Mouse (Mus musculus) cerebellum, adult 18-20 months (tissue): Measurements from ENCODE around the gene Itgb5.
A peak's percentile ranks its signal among the peaks of the same experiment; 100 is the strongest.

ENCODE experiments used
- DNase-seq, 2 experiments: peaks; one replicate each; pipeline ENCODE4 v3.0.0; 2021

Gene Itgb5

GRCm38 (mm10) chr16:33829301-33829831 lies at the start of gene Itgb5:
Itgb5 (plus strand) TSS chr16:33829665.
- peak; percentile 83 to 87 for DNase-seq

GRCm38 (mm10) chr16:33781789-33782728 lies 47.4 kb upstream of the Itgb5 start:
- no peak for DNase-seq

- no peak for DNase-seq
Observed at GRCm38 (mm10) chr16:33782729-33783091, 46.8 kb upstream of the Itgb5 start.

- no peak for DNase-seq
Observed at GRCm38 (mm10) chr16:33784547-33784946, 44.9 kb upstream of the Itgb5 start.

GRCm38 (mm10) chr16:33785092-33785704 lies 44.3 kb upstream of the Itgb5 start:
- no peak for DNase-seq

- no peak for DNase-seq
Observed at GRCm38 (mm10) chr16:33786657-33787390, 42.6 kb upstream of the Itgb5 start.

- DNase-seq: no peak
Observed at GRCm38 (mm10) chr16:33793846-33794791, 35.3 kb upstream of the Itgb5 start, which contains the start of gene Muc13. Muc13 (plus strand) TSS chr16:33794037.

GRCm38 (mm10) chr16:33795106-33795505 lies 34.4 kb upstream of the Itgb5 start:
- DNase-seq: no peak

GRCm38 (mm10) chr16:33795887-33796286 lies 33.6 kb upstream of the Itgb5 start:
- DNase-seq: no peak

- no peak for DNase-seq
Observed at GRCm38 (mm10) chr16:33796756-33797155, 32.7 kb upstream of the Itgb5 start.

GRCm38 (mm10) chr16:33797860-33798259 lies 31.6 kb upstream of the Itgb5 start:
- peak; percentile 61 to 76 for DNase-seq

- DNase-seq: no peak
Observed at GRCm38 (mm10) chr16:33810002-33810401, 19.5 kb upstream of the Itgb5 start.

- no peak for DNase-seq
Observed at GRCm38 (mm10) chr16:33818413-33819165, 10.9 kb upstream of the Itgb5 start.

GRCm38 (mm10) chr16:33820269-33821178 lies 8.9 kb upstream of the Itgb5 start:
- DNase-seq: peak; percentile 88 to 92

GRCm38 (mm10) chr16:33824603-33825002 lies 4.9 kb upstream of the Itgb5 start:
- no peak for DNase-seq

- DNase-seq: no peak
Observed at GRCm38 (mm10) chr16:33828496-33828895, 969 bp upstream of the Itgb5 start.

- peak; percentile 60 to 64 for DNase-seq
Observed at GRCm38 (mm10) chr16:33829842-33830511, 512 bp downstream of the Itgb5 start.

- DNase-seq: no peak
Observed at GRCm38 (mm10) chr16:33830512-33831105, 1.1 kb downstream of the Itgb5 start.

- no peak for DNase-seq
Observed at GRCm38 (mm10) chr16:33832057-33832456, 2.6 kb downstream of the Itgb5 start.
